Mouse (Mus musculus) gastrocnemius, postnatal 25 days (tissue): ENCODE data around the gene Agk. TPM values are rescaled to one million over a fixed set of nuclear protein-coding genes. Genes with fewer than 3 reads are reported as not detected.

Experiments used
- DNase-seq: peaks from one replicate; pipeline ENCODE4 v3.0.0; 2022
- total RNA-seq, 2 experiments: library from RNA; stranded (reverse); gene quantifications; 1 replicate in 1 of 2; 2 replicates in 1 of 2; pipeline ENCODE4 v1.2.3; 2021

Agk gene
- total RNA-seq, 2 experiments from 2014 or later, result 7.3 to 7.8 TPM

GRCm38 (mm10) chr6:40411085-40411484 lies 86.1 kb downstream of the Agk start:
- no peak for DNase-seq

- no peak for DNase-seq
These were observed 88.1 kb downstream of the Agk start for GRCm38 (mm10) chr6:40413046-40413445.

- no peak for DNase-seq
These were observed 88.6 kb downstream of the Agk start for GRCm38 (mm10) chr6:40413565-40413964.

- DNase-seq, result no peak
These were observed 90.8 kb downstream of the Agk start for GRCm38 (mm10) chr6:40415799-40416198.

GRCm38 (mm10) chr6:40418386-40418785 lies 93.4 kb downstream of the Agk start:
- no peak for DNase-seq

GRCm38 (mm10) chr6:40421099-40421498 lies 96.1 kb downstream of the Agk start:
- no peak for DNase-seq

GRCm38 (mm10) chr6:40423013-40423412 lies 98.0 kb downstream of the Agk start:
- no peak for DNase-seq

GRCm38 (mm10) chr6:40423774-40424173 lies 98.8 kb downstream of the Agk start:
- DNase-seq, result no peak

- no peak for DNase-seq
These were observed 102.5 kb downstream of the Agk start for GRCm38 (mm10) chr6:40427441-40427840.

GRCm38 (mm10) chr6:40428696-40429095 lies 103.7 kb downstream of the Agk start:
- no peak for DNase-seq

GRCm38 (mm10) chr6:40429521-40429931 lies 104.6 kb downstream of the Agk start:
- no peak for DNase-seq

- no peak for DNase-seq
These were observed 105.3 kb downstream of the Agk start for GRCm38 (mm10) chr6:40430251-40430650.

- no peak for DNase-seq
These were observed 105.9 kb downstream of the Agk start for GRCm38 (mm10) chr6:40430878-40431277.

- no peak for DNase-seq
These were observed 106.4 kb downstream of the Agk start for GRCm38 (mm10) chr6:40431356-40431755.

GRCm38 (mm10) chr6:40431812-40432211 lies 106.8 kb downstream of the Agk start:
- DNase-seq, result no peak

- no peak for DNase-seq
These were observed 107.6 kb downstream of the Agk start for GRCm38 (mm10) chr6:40432346-40433275.

GRCm38 (mm10) chr6:40434697-40435096 lies 109.7 kb downstream of the Agk start:
- no peak for DNase-seq

GRCm38 (mm10) chr6:40435151-40436046 lies 110.4 kb downstream of the Agk start:
- peak; percentile 20 for DNase-seq

GRCm38 (mm10) chr6:40436047-40436483 lies 111.1 kb downstream of the Agk start, which contains the start of gene E330009J07Rik:
E330009J07Rik (minus strand) TSS chr6:40436135.
- peak; percentile 72 for DNase-seq

- no peak for DNase-seq
These were observed 114.0 kb downstream of the Agk start, which contains the start of gene Wee2 for GRCm38 (mm10) chr6:40438936-40439335. Wee2 (plus strand) TSS chr6:40439088.

GRCm38 (mm10) chr6:40439731-40440130 lies 114.8 kb downstream of the Agk start:
- no peak for DNase-seq

GRCm38 (mm10) chr6:40441276-40441675 lies 116.3 kb downstream of the Agk start:
- DNase-seq, result no peak

GRCm38 (mm10) chr6:40441755-40442154 lies 116.8 kb downstream of the Agk start:
- DNase-seq, result no peak
